In the genomic region with DNA sequence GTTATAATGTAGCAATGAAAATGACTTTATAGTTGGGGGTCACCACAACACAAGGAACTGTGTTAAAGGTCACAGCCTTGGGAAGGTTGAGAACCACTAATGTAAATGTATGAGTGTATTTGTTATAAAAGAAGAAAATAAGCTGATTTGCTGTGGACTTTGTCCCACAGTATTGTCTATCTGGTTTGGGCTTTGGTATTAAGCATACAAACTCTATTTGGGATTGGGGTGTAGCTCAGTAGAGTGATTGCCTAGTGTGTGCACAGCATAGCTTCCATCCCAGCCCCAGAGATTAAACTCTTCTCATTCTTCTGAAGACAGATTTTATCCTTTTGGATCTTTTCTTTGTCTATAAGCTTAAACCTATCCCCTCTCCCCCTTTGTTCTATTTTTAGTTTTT, we compare ENCODE assay signal across 19 mouse cellular contexts. TPM values are rescaled to one million over a fixed set of nuclear protein-coding genes. Genes with fewer than 3 reads are reported as not detected.
DNase-seq lines count a peak whose midpoint lies in the region; ATAC-seq and TF ChIP-seq lines count a peak whose summit lies in the region.
"Had no signal": no experiment of that assay in that cellular context is flagged by ENCODE, and none has a peak within 500 bp of the region (broad histone marks: within the 10 kb centered on the region; RNA-seq: fewer than 3 reads in every experiment).

No protein-coding gene starts in this region.

- H3K27ac ChIP-seq in stomach, embryonic 16.5 days (ENCODE audit: low read length), result no peak overlapping the region
- no peak overlapping the region for H3K27ac ChIP-seq in stomach, postnatal 0 days (replicated peaks)

- H3K36me3 ChIP-seq in stomach, embryonic 16.5 days (ENCODE audit: control insufficient read depth, insufficient read depth, low read length), result no peaks in the 10 kb centered on the region
- H3K36me3 ChIP-seq in stomach, postnatal 0 days (ENCODE audit: control insufficient read depth, insufficient read depth, low read length), result no peaks in the 10 kb centered on the region

- H3K4me2 ChIP-seq in stomach, embryonic 16.5 days (ENCODE audit: low read depth, low read length), result no peak overlapping the region
- no peak overlapping the region for H3K4me2 ChIP-seq in stomach, postnatal 0 days (replicated peaks; ENCODE audit: low read depth)

- ATAC-seq in stomach, embryonic 16.5 days (ENCODE audit: insufficient read depth, low FRiP score), result peak; percentile 58; the same call in 1 of the 2 replicates
- peak; percentile 82 for ATAC-seq in stomach, postnatal 0 days (ENCODE audit: low FRiP score, low TSS enrichment)
- ATAC-seq: activated CD4-positive, CD25-positive, alpha-beta regulatory T cell, adult 4 months; CD4-positive, CD25-positive, alpha-beta regulatory T cell, adult 4 months; Patski had no signal

- DNase-seq in stomach, postnatal 0 days (ENCODE audit: low spot score), result no peak
- no peak for DNase-seq in spleen, postnatal 14 days (ENCODE audit: low spot score in 2 of 2)
- DNase-seq in ovary, postnatal 14 days (ENCODE audit: low spot score), result no peak
- DNase-seq: adrenal gland, adult 2 months; adrenal gland, adult 8-10 months; adrenal gland, postnatal 10 days; adrenal gland, postnatal 14 days; adrenal gland, postnatal 25 days; adrenal gland, postnatal 36 days; B cell, adult 2 months; cerebellum, adult 11 months; cerebellum, adult 11-12 months; cerebellum, adult 18-20 months had no signal

- H3K9me3 ChIP-seq in stomach, embryonic 16.5 days (replicated peaks; ENCODE audit: control insufficient read depth, low read length), result no peaks in the 10 kb centered on the region
- H3K9me3 ChIP-seq in stomach, postnatal 0 days (ENCODE audit: control insufficient read depth, low read length), result no peaks in the 10 kb centered on the region
- H3K9me3 ChIP-seq: G1E had no signal

- H3K4me3 ChIP-seq in stomach, embryonic 16.5 days (replicated peaks; ENCODE audit: low read length), result no peak overlapping the region
- no peak overlapping the region for H3K4me3 ChIP-seq in stomach, postnatal 0 days (ENCODE audit: low read depth, low read length)

- no peak for TF ChIP-seq CTCF in stomach, postnatal 0 days (IDR thresholded peaks at IDR 0.05; ENCODE audit: low read depth)

- H3K4me1 ChIP-seq in stomach, embryonic 16.5 days (ENCODE audit: control insufficient read depth, insufficient read depth, low read length), result peaks cover 6% of the 10 kb centered on the region; the same call in 1 of the 2 replicates
- no peaks in the 10 kb centered on the region for H3K4me1 ChIP-seq in stomach, postnatal 0 days (replicated peaks; ENCODE audit: control insufficient read depth, insufficient read depth)

- no peak for TF ChIP-seq EP300 in stomach, postnatal 0 days (optimal IDR thresholded peaks at IDR 0.05)

- no peak overlapping the region for H3K9ac ChIP-seq in stomach, embryonic 16.5 days (ENCODE audit: low read length)
- no peak overlapping the region for H3K9ac ChIP-seq in stomach, postnatal 0 days (ENCODE audit: low read length)

- H3K27me3 ChIP-seq in stomach, embryonic 16.5 days (ENCODE audit: control insufficient read depth, insufficient read depth, low read length), result no peaks in the 10 kb centered on the region
- no peaks in the 10 kb centered on the region for H3K27me3 ChIP-seq in stomach, postnatal 0 days (ENCODE audit: control insufficient read depth, insufficient read depth, low read length)
- H3K27me3 ChIP-seq: CH12.LX, Patski had no signal

RNA-seq across cellular contexts. Expression of gene Adar, which starts 7.2 kb away (rescaled TPM):
- polyA plus RNA-seq in stomach, embryonic 16.5 days (2015; fragmentation: Nextera tagmentation; extraction: Ambion mirVana), result 12.3 and 13.6 TPM in 2 replicates
- 8.5 and 8.8 TPM in 2 replicates for polyA plus RNA-seq in stomach, postnatal 0 days (2015; fragmentation: Nextera tagmentation; extraction: Ambion mirVana)

RNA-seq across cellular contexts. Expression of gene Chrnb2, which starts 42.4 kb away (rescaled TPM):
- 1.2 and 1.6 TPM in 2 replicates for polyA plus RNA-seq in stomach, embryonic 16.5 days (2015; fragmentation: Nextera tagmentation; extraction: Ambion mirVana)
- 0.68 and 0.81 TPM in 2 replicates for polyA plus RNA-seq in stomach, postnatal 0 days (2015; fragmentation: Nextera tagmentation; extraction: Ambion mirVana)

RNA-seq across cellular contexts. Expression of gene Ube2q1, which starts 51.4 kb away (rescaled TPM):
- polyA plus RNA-seq in stomach, embryonic 16.5 days (2015; fragmentation: Nextera tagmentation; extraction: Ambion mirVana), result 7.0 and 7.4 TPM in 2 replicates
- 6.4 and 6.5 TPM in 2 replicates for polyA plus RNA-seq in stomach, postnatal 0 days (2015; fragmentation: Nextera tagmentation; extraction: Ambion mirVana)
